Mouse (Mus musculus): ENCODE measurements at regions not wholly inside any gene's neighbourhood (a gene's known extent, or its start where the extent isn't known, plus 50 kb on each side); places are given as distances from the start of the nearest gene placed in this dataset.

GRCm38 (mm10) chr4:53915326-53915725 lies 89.5 kb downstream of the Tmem38b start:
- Histone ChIP-seq H3K9ac (replicated peaks) (no peak overlapping the region), H3K27me3 (no peaks in the 10 kb centered on the region), H3K27ac (no peak overlapping the region), H3K4me2 (replicated peaks) (no peak overlapping the region), H3K9me3 (no peaks in the 10 kb centered on the region), H3K4me1 (replicated peaks) (no peaks in the 10 kb centered on the region), H3K4me3 (replicated peaks) (no peak overlapping the region), H3K36me3 (no peaks in the 10 kb centered on the region)
- ATAC-seq: no peak

- Histone ChIP-seq H3K4me2 (replicated peaks) (no peak overlapping the region), H3K36me3 (no peaks in the 10 kb centered on the region), H3K9ac (replicated peaks) (no peak overlapping the region), H3K4me3 (replicated peaks) (no peak overlapping the region), H3K4me1 (replicated peaks) (no peaks in the 10 kb centered on the region), H3K27ac (no peak overlapping the region), H3K9me3 (no peaks in the 10 kb centered on the region), H3K27me3 (no peaks in the 10 kb centered on the region)
- ATAC-seq: 0 out of 2 replicates have a peak, but pooled peaks have one; percentile 56
Observed at GRCm38 (mm10) chr4:53919188-53919587, 93.3 kb downstream of the Tmem38b start.

GRCm38 (mm10) chr4:53920587-53920986 lies 94.7 kb downstream of the Tmem38b start:
- 84% methylated on average over 2 of the region's 2 CpGs for WGBS
- no peak for ATAC-seq
- H3K36me3 ChIP-seq: no peaks in the 10 kb centered on the region
- no peak overlapping the region for H3K9ac ChIP-seq (replicated peaks)
- no peaks in the 10 kb centered on the region for H3K9me3 ChIP-seq
- H3K27ac ChIP-seq: no peak overlapping the region
- H3K4me2 ChIP-seq (replicated peaks): no peak overlapping the region
- H3K4me1 ChIP-seq (replicated peaks): no peaks in the 10 kb centered on the region
- no peaks in the 10 kb centered on the region for H3K27me3 ChIP-seq
- H3K4me3 ChIP-seq (replicated peaks): no peak overlapping the region

GRCm38 (mm10) chr4:53931068-53931467 lies 105.2 kb downstream of the Tmem38b start:
- no peaks in the 10 kb centered on the region for H3K27me3 ChIP-seq
- no peak overlapping the region for H3K4me2 ChIP-seq (replicated peaks)
- no peaks in the 10 kb centered on the region for H3K9me3 ChIP-seq
- H3K9ac ChIP-seq (replicated peaks): no peak overlapping the region
- no peaks in the 10 kb centered on the region for H3K36me3 ChIP-seq
- ATAC-seq: peak; percentile 77
- no peak overlapping the region for H3K27ac ChIP-seq
- no peak overlapping the region for H3K4me3 ChIP-seq (replicated peaks)
- WGBS: 95% methylated on average over 3 of the region's 3 CpGs
- H3K4me1 ChIP-seq (replicated peaks): peaks cover 3% of the 10 kb centered on the region

GRCm38 (mm10) chr4:53931499-53931898 lies 105.7 kb downstream of the Tmem38b start:
- WGBS: 15% methylated on average over 10 of the region's 10 CpGs
- Histone ChIP-seq H3K4me3 (replicated peaks) (0 out of 2 replicates have a peak overlapping the region, but pooled peaks have one; percentile 3), H3K27me3 (no peaks in the 10 kb centered on the region), H3K4me1 (replicated peaks) (peaks cover 3% of the 10 kb centered on the region), H3K9ac (replicated peaks) (no peak overlapping the region), H3K36me3 (no peaks in the 10 kb centered on the region), H3K27ac (no peak overlapping the region), H3K4me2 (replicated peaks) (peak overlapping the region; percentile 33), H3K9me3 (no peaks in the 10 kb centered on the region)
- ATAC-seq: peak; percentile 91

- Histone ChIP-seq H3K4me1 (replicated peaks) (peaks cover 3% of the 10 kb centered on the region), H3K9me3 (no peaks in the 10 kb centered on the region), H3K27ac (no peak overlapping the region), H3K27me3 (no peaks in the 10 kb centered on the region), H3K36me3 (no peaks in the 10 kb centered on the region), H3K4me3 (replicated peaks) (no peak overlapping the region), H3K4me2 (replicated peaks) (no peak overlapping the region), H3K9ac (replicated peaks) (no peak overlapping the region)
- WGBS: 77% methylated on average over 5 of the region's 5 CpGs
- no peak for ATAC-seq
Observed at GRCm38 (mm10) chr4:53935306-53935705, 109.5 kb downstream of the Tmem38b start.

- peaks cover 17% of the 10 kb centered on the region for H3K4me1 ChIP-seq (replicated peaks)
- WGBS: 85% methylated on average over 7 of the region's 7 CpGs
- H3K4me2 ChIP-seq (replicated peaks): no peak overlapping the region
- no peaks in the 10 kb centered on the region for H3K36me3 ChIP-seq
- no peak overlapping the region for H3K4me3 ChIP-seq (replicated peaks)
- H3K9me3 ChIP-seq: no peaks in the 10 kb centered on the region
- H3K27me3 ChIP-seq: no peaks in the 10 kb centered on the region
- no peak overlapping the region for H3K27ac ChIP-seq
- ATAC-seq: no peak
- no peak overlapping the region for H3K9ac ChIP-seq (replicated peaks)
Observed at GRCm38 (mm10) chr4:53948736-53949135, 122.9 kb downstream of the Tmem38b start.

- ATAC-seq: no peak
- 95% methylated on average over 3 of the region's 3 CpGs for WGBS
- H3K36me3 ChIP-seq: no peaks in the 10 kb centered on the region
Observed at GRCm38 (mm10) chr4:53949164-53949563, 123.3 kb downstream of the Tmem38b start.

GRCm38 (mm10) chr4:53950496-53950895 lies 124.7 kb downstream of the Tmem38b start:
- Histone ChIP-seq H3K36me3 (no peaks in the 10 kb centered on the region), H3K27ac (no peak overlapping the region; the same call in none of the 2 replicates), H3K9me3 (no peaks in the 10 kb centered on the region), H3K27me3 (no peaks in the 10 kb centered on the region), H3K4me3 (replicated peaks) (no peak overlapping the region), H3K9ac (replicated peaks) (no peak overlapping the region; the same call in 1 of the 2 replicates), H3K4me2 (replicated peaks) (no peak overlapping the region), H3K4me1 (replicated peaks) (peaks cover 17% of the 10 kb centered on the region)
- ATAC-seq: no peak
- WGBS: 48% methylated on average over 6 of the region's 6 CpGs

More at GRCm38 (mm10) chr4:53949164-53949563, 123.3 kb downstream of the Tmem38b start:
- no peak overlapping the region for H3K4me3 ChIP-seq (replicated peaks)
- H3K4me2 ChIP-seq (replicated peaks): no peak overlapping the region
- H3K9me3 ChIP-seq: no peaks in the 10 kb centered on the region
- H3K27ac ChIP-seq: no peak overlapping the region
- peaks cover 17% of the 10 kb centered on the region for H3K4me1 ChIP-seq (replicated peaks)
- no peak overlapping the region for H3K9ac ChIP-seq (replicated peaks)
- no peaks in the 10 kb centered on the region for H3K27me3 ChIP-seq

- Histone ChIP-seq H3K4me3 (replicated peaks) (no peak overlapping the region), H3K36me3 (no peaks in the 10 kb centered on the region), H3K4me1 (replicated peaks) (peaks cover 17% of the 10 kb centered on the region), H3K4me2 (replicated peaks) (no peak overlapping the region), H3K27ac (peak overlapping the region; percentile 74), H3K27me3 (no peaks in the 10 kb centered on the region), H3K9ac (replicated peaks) (no peak overlapping the region; the same call in 1 of the 2 replicates), H3K9me3 (no peaks in the 10 kb centered on the region)
- 14% methylated on average over 3 of the region's 3 CpGs for WGBS
- ATAC-seq: peak; percentile 34; the same call in 1 of the 2 replicates
Observed at GRCm38 (mm10) chr4:53951003-53951733, 125.3 kb downstream of the Tmem38b start.

GRCm38 (mm10) chr4:53951734-53952109 lies 125.9 kb downstream of the Tmem38b start:
- Histone ChIP-seq H3K9ac (replicated peaks) (no peak overlapping the region), H3K9me3 (no peaks in the 10 kb centered on the region), H3K27me3 (no peaks in the 10 kb centered on the region), H3K4me1 (replicated peaks) (peaks cover 17% of the 10 kb centered on the region), H3K36me3 (no peaks in the 10 kb centered on the region), H3K27ac (peak overlapping the region; percentile 74), H3K4me2 (replicated peaks) (no peak overlapping the region), H3K4me3 (replicated peaks) (no peak overlapping the region)
- 27% methylated on average over 5 of the region's 5 CpGs for WGBS
- no peak for ATAC-seq

- no peak overlapping the region for H3K4me3 ChIP-seq (replicated peaks)
- H3K9ac ChIP-seq (replicated peaks): no peak overlapping the region
- H3K9me3 ChIP-seq: no peaks in the 10 kb centered on the region
- H3K4me1 ChIP-seq (replicated peaks): peaks cover 17% of the 10 kb centered on the region
- no peaks in the 10 kb centered on the region for H3K36me3 ChIP-seq
- H3K4me2 ChIP-seq (replicated peaks): no peak overlapping the region
- peak overlapping the region; percentile 74 for H3K27ac ChIP-seq
- WGBS: 2% methylated on average over 3 of the region's 3 CpGs
- no peak for ATAC-seq
- H3K27me3 ChIP-seq: no peaks in the 10 kb centered on the region
Observed at GRCm38 (mm10) chr4:53952288-53952687, 126.4 kb downstream of the Tmem38b start.

GRCm38 (mm10) chr4:53962458-53962857 lies 136.6 kb downstream of the Tmem38b start:
- 65% methylated on average over 3 of the region's 3 CpGs for WGBS
- no peak overlapping the region for H3K4me2 ChIP-seq (replicated peaks)
- no peak overlapping the region for H3K9ac ChIP-seq (replicated peaks)
- H3K4me1 ChIP-seq (replicated peaks): no peaks in the 10 kb centered on the region
- no peaks in the 10 kb centered on the region for H3K9me3 ChIP-seq
- H3K27me3 ChIP-seq: no peaks in the 10 kb centered on the region
- H3K4me3 ChIP-seq (replicated peaks): no peak overlapping the region
- H3K36me3 ChIP-seq: no peaks in the 10 kb centered on the region
- ATAC-seq: no peak
- H3K27ac ChIP-seq: no peak overlapping the region
